Mouse (Mus musculus): ENCODE results near the gene Rcn3.

DNA sequence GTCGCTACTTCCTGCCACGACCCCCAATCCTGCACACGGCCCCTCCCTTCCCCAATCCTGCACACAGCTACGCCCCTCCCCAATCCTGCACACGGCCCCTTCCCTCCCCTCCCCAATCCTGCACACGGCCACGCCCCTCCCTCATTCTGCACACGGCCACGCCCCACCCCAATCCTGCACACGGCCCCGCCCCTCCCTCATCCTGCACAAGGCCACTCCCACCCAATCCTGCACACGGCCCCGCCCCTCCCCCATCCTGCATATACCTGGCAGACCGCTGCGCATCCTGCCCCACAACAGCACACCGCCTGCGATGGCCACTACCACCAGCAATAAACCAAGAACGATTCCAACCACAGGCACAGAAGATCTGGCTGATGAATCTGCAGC, 1.5 kb upstream of the Rcn3 start:
- TF ChIP-seq CTCF (IDR thresholded peaks at IDR 0.05; ENCODE audit: low read depth) (no peak), EP300 (IDR thresholded peaks at IDR 0.05; ENCODE audit: low read depth) (no peak)
